Mouse (Mus musculus) CH12.LX (cell line): ENCODE data around the gene Pan3.

Experiments
- HCFC1 ChIP-seq: IDR thresholded peaks from 2 replicates; pipeline ENCODE4 v1.6.1; 2012; ENCODE audit warnings: low read depth, mild to moderate bottlenecking, inconsistent platforms, low read length, improper control_type of control experiment
- NELFE ChIP-seq: IDR thresholded peaks from 2 replicates; pipeline ENCODE4 v1.6.1; 2011; ENCODE audit warnings: low read depth, low read length, improper control_type of control experiment
- PAX5 ChIP-seq: IDR thresholded peaks from 2 replicates; pipeline ENCODE4 v1.6.1; 2012; ENCODE audit warnings: low read length, inconsistent platforms, mixed read lengths
- POLR2A ChIP-seq: IDR thresholded peaks from 2 replicates; pipeline ENCODE4 v1.6.1; 2011; ENCODE audit warnings: low read depth, mild to moderate bottlenecking, improper control_type of control experiment, low read length
- TCF12 ChIP-seq: IDR thresholded peaks from 2 replicates; pipeline ENCODE4 v1.6.1; 2014; ENCODE audit warnings: low read depth, mild to moderate bottlenecking, inconsistent platforms, low read length, improper control_type of control experiment

GRCm38 (mm10) chr5:147577003-147577402, 147.0 kb downstream of the Pan3 start:
- TF ChIP-seq HCFC1 (no peak), PAX5 (no peak), NELFE (no peak), TCF12 (no peak), POLR2A (no peak)
